Mouse (Mus musculus): Measurements from ENCODE around the gene Flt3. TPM values are rescaled to one million over a fixed set of nuclear protein-coding genes. Genes with fewer than 3 reads are reported as not detected.

Flt3 gene
- total and polyA plus RNA-seq, 3 experiments: 0.01 TPM; not detected in 2

DNA sequence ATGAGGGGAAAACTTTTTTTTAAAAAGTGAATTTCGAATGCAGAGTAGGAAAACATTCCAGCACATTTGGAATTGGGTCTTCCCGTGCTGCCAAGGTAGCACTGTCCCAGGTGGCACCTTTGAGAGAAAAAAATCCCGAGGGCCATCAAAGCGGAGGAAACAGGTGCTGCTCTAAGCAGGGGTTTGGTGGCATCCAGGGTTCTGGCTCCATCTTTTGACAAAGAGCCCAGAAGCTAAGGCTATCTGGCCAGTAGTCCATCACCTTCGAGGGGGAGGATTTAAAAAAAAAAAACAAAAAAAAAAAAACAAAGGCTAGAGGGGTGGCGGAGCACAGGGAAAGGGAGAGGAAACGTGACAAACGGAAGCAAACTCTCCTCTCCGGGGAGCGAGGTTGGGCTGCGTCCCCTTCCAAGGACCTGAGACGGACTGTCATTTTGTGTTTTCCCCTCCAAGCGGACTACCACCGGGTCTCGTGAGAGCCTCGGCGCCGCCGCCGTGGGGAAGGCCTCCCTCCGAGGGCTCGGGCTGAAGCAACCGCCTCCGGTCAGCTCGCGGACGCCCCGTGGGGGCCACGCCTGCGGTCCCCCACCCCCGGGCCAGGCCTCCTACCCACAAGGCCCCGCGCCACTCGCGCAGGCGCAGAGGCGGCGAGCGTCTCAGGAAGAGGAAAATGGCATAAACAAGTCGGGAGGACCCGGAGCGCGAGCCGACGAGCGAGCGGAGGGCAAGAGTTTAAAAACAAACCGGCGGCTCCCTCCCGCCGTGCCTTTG lies 29.4 kb upstream of the Flt3 start, which contains the start of gene Pan3 (continued):
- peak; percentile 86 for TF ChIP-seq MXI1 (IDR thresholded peaks at IDR 0.05; ENCODE audit: low read depth, low read length)
- peak; percentile 77 for TF ChIP-seq MYC (IDR thresholded peaks at IDR 0.05; ENCODE audit: low read depth, low read length)
- peak; percentile 93 to 94 for TF ChIP-seq POLR2A (IDR thresholded peaks at IDR 0.05; ENCODE audit: control insufficient read depth in 1 of 2, insufficient read depth in 1 of 2, low read depth in 1 of 2, low read length in 2 of 2, poor library complexity in 1 of 2)
- TF ChIP-seq JUND (IDR thresholded peaks at IDR 0.05; ENCODE audit: low read depth, low read length): no peak
- TF ChIP-seq RCOR1 (IDR thresholded peaks at IDR 0.05; ENCODE audit: low read depth, low read length): no peak
- TF ChIP-seq NRF1 (IDR thresholded peaks at IDR 0.05; ENCODE audit: insufficient read depth, low read depth, low read length, poor library complexity, severe bottlenecking): peak; percentile 95
- peak; percentile 70 for TF ChIP-seq BHLHE40 (IDR thresholded peaks at IDR 0.05; ENCODE audit: borderline replicate concordance, low read depth, low read length)
- TF ChIP-seq USF2 (IDR thresholded peaks at IDR 0.05; ENCODE audit: borderline replicate concordance in 1 of 2, insufficient read depth in 1 of 2, low read depth in 1 of 2, low read length in 2 of 2): no peak
- TF ChIP-seq NELFE (IDR thresholded peaks at IDR 0.05; ENCODE audit: low read depth, low read length): peak; percentile 93
- no peak for TF ChIP-seq ZC3H11A (IDR thresholded peaks at IDR 0.05; ENCODE audit: low read depth, low read length)
- no peak for TF ChIP-seq MYB (IDR thresholded peaks at IDR 0.05; ENCODE audit: low read depth, low read length)
- peak; percentile 92 for TF ChIP-seq ZMIZ1 (IDR thresholded peaks at IDR 0.05; ENCODE audit: low read depth, low read length)
- TF ChIP-seq E2F4 (IDR thresholded peaks at IDR 0.05; ENCODE audit: borderline replicate concordance, low read depth, low read length): no peak

DNA sequence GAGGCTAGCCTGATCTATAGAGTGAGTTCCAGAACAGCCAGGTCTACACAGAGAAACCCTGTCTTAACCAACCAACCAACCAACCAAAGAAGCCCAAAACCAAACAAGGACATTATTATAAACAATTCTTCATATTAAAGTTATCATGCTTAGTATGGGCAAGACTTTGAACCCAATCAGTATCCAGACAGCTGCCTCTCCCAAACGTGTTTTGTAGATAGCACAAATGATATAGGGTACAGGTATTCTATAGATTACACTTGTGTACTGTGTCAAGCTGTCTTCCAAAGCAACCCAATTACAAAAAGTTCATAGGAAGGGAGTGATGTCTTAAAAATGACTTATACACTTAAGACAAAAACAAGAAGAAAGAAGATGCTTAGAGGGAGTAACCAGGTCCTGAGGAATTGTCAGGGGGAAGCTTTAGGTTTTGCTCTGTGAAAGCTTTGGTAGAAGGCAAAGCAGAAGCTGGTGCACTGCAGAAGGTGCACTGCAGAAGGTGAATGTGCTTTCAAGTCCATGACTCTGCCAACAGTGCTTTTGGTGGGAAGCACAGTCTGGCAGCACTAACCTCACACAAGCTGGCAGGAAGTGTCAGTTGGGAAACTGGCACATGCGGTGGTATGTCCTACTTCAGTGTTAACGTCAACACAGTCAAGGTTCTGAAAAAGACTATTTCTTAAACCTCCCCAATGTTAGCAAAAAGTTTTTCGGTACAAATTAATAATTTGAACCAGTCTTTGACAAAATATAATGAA lies 25.9 kb upstream of the Flt3 start:
- peaks cover 23% of the 10 kb centered on the region for H3K79me2 ChIP-seq (ENCODE audit: control insufficient read depth, insufficient read depth, low read length, poor library complexity)
- no peak overlapping the region for H3K4me3 ChIP-seq (ENCODE audit: control insufficient read depth in 1 of 2, insufficient read depth in 1 of 2, low read depth in 2 of 2, low read length in 2 of 2)
- H3K27me3 ChIP-seq (ENCODE audit: control insufficient read depth in 1 of 2, insufficient read depth in 2 of 2, low read length in 2 of 2): no peaks in the 10 kb centered on the region
- H3K4me1 ChIP-seq (ENCODE audit: control insufficient read depth in 1 of 2, insufficient read depth in 2 of 2, low read length in 2 of 2): peaks cover 14% of the 10 kb centered on the region in 2 experiments
- peaks cover 0 to 11% of the 10 kb centered on the region in 2 experiments; a peak in 2 of 4 replicates for H3K36me3 ChIP-seq (ENCODE audit: control insufficient read depth in 1 of 2, insufficient read depth in 2 of 2, low read length in 2 of 2)
- no peak overlapping the region for H3K9ac ChIP-seq (ENCODE audit: control insufficient read depth, low read depth, low read length, poor library complexity, severe bottlenecking)
- peak; percentile 45 for DNase-seq (ENCODE audit: low read depth, low spot score)
- H3K27ac ChIP-seq (ENCODE audit: control insufficient read depth, low read depth, low read length): no peak overlapping the region
- H3K9me3 ChIP-seq (replicated peaks; ENCODE audit: insufficient read depth, low read length): no peaks in the 10 kb centered on the region
- TF ChIP-seq CHD2 (IDR thresholded peaks at IDR 0.05; ENCODE audit: low read length): no peak
- peak; percentile 45 for TF ChIP-seq GATA1 (IDR thresholded peaks at IDR 0.05; ENCODE audit: low read depth, low read length)
- peak; percentile 30 to 36; a peak in 2 of 4 replicates for TF ChIP-seq EP300 (IDR thresholded peaks at IDR 0.05; ENCODE audit: low read depth in 1 of 2, low read length in 2 of 2)

Measured in MEL (cell line).